Mouse (Mus musculus) brain, adult 2 months (tissue): ENCODE measurements at regions not wholly inside any gene's neighbourhood (a gene's known extent, or its start where the extent isn't known, plus 50 kb on each side); places are given as distances from the start of the nearest gene placed in this dataset.

Source experiments
- DNase-seq: peaks from one replicate; pipeline ENCODE4 v3.0.0; 2011; ENCODE audit warnings: low read depth, low spot score

GRCm38 (mm10) chr2:147703981-147704380 lies 342.3 kb downstream of the Pax1 start:
- no peak for DNase-seq

DNA sequence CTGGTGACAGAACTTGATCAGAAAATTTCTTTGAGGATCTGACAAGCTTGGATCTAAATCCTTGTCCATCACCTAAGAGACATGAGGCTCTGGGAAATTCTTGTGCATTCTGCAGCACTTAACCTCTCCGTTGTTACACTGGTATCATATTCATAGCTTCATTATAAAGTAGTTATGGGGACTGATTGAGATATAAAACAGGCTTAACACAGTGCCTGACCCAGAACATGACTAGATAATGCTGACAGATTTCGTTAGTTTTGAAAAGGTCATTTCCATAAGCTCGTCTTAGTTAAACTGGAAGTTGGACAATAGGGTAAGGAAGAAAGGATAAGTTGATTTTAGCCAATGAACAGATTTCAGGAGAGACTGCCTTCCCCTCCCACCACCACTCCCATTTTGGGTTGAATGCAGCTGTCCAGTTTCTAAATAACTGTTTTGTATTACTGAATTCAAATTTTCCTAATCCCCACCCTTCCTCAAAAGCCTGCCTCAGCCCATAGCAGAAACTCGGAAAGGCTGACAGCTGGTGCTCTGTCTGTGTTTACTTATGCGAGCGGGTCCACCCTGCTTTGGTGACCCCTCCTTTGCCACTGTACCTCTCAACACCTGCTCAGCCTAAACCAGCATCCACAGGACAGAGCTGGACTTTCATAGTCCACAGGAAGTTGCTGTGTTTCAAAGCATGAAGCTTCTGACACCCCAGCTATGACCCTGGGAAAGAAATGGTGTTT lies 340.8 kb downstream of the Pax1 start:
- DNase-seq = no peak

- peak; percentile 31 for DNase-seq
Observed at GRCm38 (mm10) chr2:147699524-147700081, 337.9 kb downstream of the Pax1 start.

- DNase-seq = no peak
Observed at GRCm38 (mm10) chr2:147691896-147692295, 330.2 kb downstream of the Pax1 start.

DNA sequence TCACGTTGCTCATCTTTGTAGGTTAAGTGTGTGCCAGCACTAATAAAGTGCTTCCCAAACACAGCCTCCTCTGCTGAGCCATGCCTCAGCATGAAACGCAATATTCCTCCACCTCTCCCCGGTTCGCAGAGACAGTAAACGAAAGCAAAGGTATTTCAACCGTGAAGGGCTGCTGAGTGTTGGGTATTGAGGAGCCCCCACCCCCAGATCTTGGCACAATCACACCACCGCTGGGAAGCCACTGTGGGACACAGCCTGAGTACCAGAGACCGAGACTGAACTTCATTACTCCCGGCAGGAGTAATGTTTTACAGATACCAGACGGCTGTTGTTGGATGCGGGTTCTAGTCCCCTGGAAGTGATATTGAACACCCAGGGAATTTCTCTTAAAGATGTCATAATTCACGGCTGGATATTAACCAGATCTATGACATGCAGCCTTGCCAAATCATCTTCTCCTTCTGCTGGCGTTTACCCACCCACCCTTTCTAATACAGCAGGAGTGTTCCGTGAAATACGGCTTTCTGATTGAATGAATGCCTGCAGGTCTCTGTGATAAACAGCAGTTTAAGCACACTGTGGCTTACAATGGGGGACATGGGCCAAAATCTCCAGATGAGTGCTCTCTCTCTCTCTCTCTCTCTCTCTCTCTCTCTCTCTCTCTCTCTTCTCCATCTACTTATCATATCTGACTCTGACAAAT lies 328.9 kb downstream of the Pax1 start:
- no peak for DNase-seq

DNA sequence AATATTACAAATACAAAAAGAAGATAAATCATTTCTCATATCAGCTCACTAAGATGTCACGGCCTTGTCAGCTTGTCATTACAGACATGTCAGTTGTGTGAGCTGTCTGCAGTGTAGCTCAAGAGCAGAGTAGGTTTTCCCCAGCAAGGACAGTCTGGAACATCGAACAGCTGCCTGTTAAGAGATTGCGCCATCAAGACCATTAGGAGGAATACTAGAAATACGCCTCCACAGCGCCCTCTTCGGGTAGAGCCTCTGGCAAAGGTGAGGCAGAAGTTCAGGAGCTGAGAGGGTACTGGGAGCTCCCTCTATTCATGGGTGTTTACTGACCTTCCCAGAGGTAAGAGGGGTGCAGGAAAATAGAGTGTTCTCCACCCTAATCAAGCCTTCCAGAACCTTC lies 327.0 kb downstream of the Pax1 start:
- peak; percentile 10 for DNase-seq

- DNase-seq = peak; percentile 45
Observed at GRCm38 (mm10) chr2:147656667-147657066, 294.9 kb downstream of the Pax1 start.

DNA sequence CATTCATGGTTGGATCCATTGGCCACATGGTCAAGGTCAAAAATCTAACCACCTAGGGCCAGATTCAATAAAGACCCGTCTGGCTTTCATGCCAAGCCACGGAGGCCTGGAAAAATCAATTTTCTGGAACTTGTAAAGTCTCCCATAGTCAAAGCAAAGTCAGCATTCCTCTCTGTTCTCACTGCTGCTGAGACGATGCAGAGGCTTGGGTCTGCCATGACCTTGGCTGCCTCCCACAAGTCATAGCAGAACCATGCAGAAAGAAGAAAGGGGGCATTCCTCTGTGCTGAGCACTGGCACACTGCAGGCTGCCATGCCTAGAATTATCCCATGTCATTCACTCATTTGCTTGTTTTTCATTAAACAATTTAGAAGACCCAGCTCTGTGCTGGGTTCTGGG lies 288.5 kb downstream of the Pax1 start:
- DNase-seq = no peak

- no peak for DNase-seq
Observed at GRCm38 (mm10) chr2:147647972-147648371, 286.2 kb downstream of the Pax1 start.

DNA sequence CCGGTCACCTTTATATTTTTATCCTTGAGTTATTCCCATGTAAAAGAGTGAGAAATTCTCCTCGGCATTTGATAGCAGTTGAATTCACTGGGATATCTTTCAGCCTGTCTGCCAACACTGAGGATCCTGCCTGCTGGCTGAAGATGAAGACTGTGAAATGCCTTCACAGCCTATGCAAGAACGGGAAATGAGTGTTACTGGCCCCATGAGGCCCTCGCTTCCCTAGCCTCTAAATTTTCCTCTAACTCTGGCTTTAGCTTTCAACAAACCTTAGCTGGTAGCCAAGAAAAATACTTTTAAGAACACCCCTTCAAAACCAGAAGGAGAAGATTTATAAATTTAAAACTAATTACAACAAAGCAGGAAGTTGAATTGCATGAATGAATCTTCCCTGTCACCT lies 285.8 kb downstream of the Pax1 start:
- DNase-seq = peak; percentile 2

GRCm38 (mm10) chr2:147637882-147638281 lies 276.2 kb downstream of the Pax1 start:
- no peak for DNase-seq

DNA sequence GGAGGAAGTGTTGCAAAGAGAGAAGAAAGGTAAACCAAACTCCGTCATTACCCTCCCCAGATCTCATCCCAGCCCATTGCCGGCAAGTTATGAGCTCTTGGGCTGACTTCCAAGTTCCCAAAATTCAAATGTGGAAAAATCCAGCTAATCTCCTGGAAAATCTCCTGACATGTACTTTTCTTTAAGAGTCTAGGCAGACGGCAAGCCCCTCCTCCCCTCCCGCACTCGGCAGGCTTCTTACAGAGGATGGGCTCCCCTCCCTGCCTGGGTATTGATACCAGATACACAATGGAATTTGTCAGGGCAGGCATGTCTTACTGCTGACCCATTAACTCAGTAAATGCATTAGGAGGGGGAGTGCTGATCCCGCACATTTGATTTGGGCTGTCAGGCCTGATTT lies 271.0 kb downstream of the Pax1 start:
- DNase-seq = no peak

GRCm38 (mm10) chr2:147629716-147630115 lies 268.0 kb downstream of the Pax1 start:
- no peak for DNase-seq

GRCm38 (mm10) chr2:147627096-147627495 lies 265.4 kb downstream of the Pax1 start:
- no peak for DNase-seq

DNA sequence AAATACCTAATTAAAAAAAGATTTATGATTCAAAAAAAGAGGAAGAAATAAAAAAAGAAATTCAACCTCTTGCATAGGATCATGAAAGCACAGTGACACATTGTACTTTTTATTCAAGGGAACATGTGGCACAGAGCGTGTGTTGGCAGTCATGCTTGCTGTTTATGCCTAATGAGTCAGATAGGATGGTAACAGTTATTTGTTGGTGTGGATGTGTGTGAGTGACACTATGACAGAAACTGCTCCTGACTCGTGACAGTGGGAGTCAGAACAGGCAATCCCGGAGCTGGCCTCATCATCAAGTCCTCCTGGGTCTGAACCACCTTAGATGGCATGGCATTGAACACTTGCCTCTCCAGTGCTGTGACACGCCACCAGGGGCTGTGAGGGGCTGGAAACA lies 261.4 kb downstream of the Pax1 start:
- DNase-seq = peak; percentile 47

DNA sequence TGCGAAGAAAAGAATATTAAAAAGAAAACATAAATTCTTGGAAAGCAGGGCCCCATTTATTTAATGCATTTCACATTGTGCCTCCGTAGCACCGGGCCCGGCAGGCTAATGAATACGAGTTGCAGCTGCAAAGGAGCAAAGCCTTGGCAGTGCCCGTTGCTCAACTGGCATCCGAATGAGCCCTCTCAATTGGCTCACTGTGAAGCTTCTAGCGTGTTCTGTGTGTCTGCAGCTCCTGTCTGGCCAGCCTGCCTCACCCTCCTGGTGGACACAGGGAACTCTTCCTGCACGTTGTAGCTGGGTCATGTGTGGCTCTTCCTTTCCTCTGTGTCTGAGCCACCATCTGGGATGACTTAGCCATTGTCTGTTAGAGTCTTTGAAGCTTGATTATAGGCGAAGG lies 256.1 kb downstream of the Pax1 start:
- DNase-seq = peak; percentile 20

GRCm38 (mm10) chr2:147610343-147610742 lies 248.6 kb downstream of the Pax1 start:
- no peak for DNase-seq

- no peak for DNase-seq
Observed at GRCm38 (mm10) chr2:147601639-147602038, 239.9 kb downstream of the Pax1 start.

- no peak for DNase-seq
Observed at GRCm38 (mm10) chr2:147572413-147572812, 210.7 kb downstream of the Pax1 start.

DNA sequence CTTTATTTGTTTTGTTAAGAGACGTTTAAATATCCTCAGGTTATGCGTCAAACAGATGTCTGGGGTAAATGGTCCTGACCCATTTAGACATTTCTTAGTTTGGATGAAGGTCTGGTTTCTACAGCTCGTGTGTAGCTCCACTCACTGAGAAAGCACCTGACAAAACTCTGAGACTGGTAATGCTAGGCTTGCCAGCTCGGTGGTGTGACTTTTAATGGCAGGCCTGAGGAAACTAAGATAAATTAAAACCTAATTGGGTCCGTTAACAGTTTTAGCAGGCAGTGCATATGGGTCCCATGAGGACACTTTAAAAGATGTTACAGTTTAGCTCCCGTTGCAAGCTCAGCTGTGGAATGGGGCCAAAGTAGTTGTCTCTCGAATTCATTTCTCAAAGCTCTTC lies 199.5 kb downstream of the Pax1 start:
- no peak for DNase-seq

DNA sequence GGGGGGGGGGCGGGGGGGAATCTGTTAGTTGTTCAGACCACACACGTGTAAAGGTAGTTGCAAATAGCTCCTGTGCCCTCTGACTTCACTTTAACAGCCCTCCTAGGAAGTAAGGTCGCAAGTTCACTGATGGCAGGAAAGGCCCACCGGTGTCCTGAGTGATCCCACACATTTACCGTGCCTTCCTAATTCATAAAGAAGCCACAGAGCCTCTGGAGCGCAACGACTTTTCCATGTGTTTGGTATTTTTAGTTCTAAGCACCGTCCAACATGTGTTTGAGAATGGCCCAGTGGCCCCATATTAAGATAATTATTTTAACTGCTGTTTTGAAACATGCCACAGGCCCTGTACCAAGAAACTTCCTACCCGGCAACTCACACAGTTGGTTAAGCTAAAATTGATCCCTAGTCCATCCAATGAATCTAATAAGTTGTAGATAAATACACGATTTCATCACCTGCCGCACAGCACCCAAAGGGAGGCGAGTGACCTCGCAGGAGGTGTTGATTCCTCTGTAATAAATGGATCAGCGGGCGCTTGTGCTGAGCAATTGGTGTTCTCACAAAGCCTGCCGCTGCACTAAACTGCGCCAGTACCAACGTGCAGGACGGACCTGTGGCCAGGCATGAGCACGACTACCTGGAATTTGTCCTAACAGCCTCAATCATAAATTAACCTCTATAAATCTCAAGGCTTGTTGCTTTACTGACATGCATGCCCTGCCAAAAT lies 198.9 kb downstream of the Pax1 start:
- DNase-seq = no peak

DNA sequence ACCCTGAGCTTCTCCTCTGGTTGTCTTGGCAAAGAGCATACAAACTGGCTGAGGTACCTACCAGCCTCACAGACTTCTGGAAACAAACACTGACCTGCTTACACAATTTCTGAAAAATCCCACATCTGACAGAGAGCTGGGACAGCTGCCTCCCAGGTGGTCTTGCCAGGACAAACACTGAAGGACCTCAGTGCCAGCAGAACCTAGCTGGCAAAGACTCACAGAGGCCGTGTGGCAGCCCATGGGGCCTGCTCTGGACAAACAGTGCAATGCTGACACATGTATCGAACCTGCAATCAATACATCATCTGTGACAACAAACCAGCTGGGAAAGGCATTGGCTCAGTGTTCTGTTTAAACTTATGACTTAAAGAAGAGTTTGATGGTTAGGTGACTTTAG lies 167.4 kb downstream of the Pax1 start:
- DNase-seq = no peak
